Mouse (Mus musculus) left cerebral cortex, adult 8-10 months (tissue): ENCODE measurements around the gene Btnl1. TPM values are rescaled to one million over a fixed set of nuclear protein-coding genes. Genes with fewer than 3 reads are reported as not detected.

Source experiments
- DNase-seq, 2 experiments: peaks; one replicate each; pipeline ENCODE4 v3.0.0; 2022; ENCODE audit warnings: low spot score in 2 of 2
- total RNA-seq, 4 experiments: library from RNA; stranded (reverse); gene quantifications; 2 replicates each; pipeline ENCODE4 v1.2.4; 2022

Btnl1 gene
- not detected for total RNA-seq

GRCm38 (mm10) chr17:34376847-34377246, at the start of gene Btnl1:
Gene Btnl1, plus strand, starts transcription at chr17:34377132.
- DNase-seq: no peak

DNA sequence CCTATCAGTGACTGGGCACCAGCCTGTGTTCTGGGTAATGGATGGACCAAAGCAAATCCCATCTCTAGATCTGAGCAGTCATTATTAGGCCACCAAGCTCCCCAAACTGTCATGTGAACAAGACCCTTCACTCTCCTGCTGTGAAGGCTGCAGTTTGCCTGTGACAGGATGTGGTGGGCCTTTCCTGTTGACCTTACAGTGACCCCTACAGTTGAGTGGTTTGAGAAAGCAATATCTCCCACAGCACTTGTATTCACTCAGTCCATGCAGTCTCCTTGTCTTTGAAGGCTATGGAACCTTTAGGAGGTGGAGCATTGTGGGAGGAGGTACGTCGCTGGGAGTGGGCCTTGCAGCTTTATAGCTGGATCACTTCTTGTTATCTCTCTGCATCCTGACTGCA, 47.1 kb upstream of the Btnl1 start:
- DNase-seq: no peak

DNA sequence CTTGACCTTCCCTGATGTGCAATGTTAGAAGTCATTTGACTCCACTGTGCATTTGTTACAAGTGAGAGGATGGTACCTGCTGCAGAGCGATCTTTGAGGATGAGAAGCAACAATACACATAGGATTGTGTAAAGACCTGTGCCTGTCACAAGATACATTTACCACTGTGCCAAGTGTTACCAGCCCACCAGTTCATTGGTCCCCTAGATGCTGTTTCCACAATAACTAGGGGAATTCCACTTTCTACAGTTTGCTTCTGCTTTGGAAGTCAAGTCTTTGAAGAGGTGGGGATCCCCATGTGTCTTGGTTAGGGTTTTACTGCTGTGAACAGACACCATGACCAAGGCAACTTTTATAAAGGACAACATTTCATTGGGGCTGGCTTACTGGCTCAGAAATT, 45.7 kb upstream of the Btnl1 start:
- no peak for DNase-seq

GRCm38 (mm10) chr17:34340619-34341402, 36.1 kb upstream of the Btnl1 start:
- no peak for DNase-seq

- DNase-seq: no peak
These were observed 32.0 kb upstream of the Btnl1 start for GRCm38 (mm10) chr17:34344882-34345281.

- no peak for DNase-seq
These were observed 31.4 kb upstream of the Btnl1 start for GRCm38 (mm10) chr17:34345486-34345885.

DNA sequence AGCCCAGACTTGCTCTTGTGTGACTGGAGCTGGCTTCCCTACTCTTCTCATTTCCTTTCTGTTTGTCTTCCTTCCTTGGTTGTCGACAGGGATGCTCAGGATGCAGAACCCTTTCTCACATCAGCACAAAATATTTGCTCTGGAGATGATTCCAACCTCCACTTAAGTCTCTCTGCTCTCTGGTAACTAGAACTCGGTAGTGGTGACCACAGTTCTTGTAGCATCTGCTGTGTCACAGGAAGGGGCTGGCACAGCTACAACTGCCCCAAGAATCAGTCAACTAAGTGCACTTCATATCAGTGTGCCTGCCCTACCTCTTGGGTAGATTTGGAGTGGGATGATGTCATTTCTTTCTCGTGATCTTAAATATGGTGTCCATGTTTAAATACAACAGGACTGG, 30.9 kb upstream of the Btnl1 start:
- no peak for DNase-seq

DNA sequence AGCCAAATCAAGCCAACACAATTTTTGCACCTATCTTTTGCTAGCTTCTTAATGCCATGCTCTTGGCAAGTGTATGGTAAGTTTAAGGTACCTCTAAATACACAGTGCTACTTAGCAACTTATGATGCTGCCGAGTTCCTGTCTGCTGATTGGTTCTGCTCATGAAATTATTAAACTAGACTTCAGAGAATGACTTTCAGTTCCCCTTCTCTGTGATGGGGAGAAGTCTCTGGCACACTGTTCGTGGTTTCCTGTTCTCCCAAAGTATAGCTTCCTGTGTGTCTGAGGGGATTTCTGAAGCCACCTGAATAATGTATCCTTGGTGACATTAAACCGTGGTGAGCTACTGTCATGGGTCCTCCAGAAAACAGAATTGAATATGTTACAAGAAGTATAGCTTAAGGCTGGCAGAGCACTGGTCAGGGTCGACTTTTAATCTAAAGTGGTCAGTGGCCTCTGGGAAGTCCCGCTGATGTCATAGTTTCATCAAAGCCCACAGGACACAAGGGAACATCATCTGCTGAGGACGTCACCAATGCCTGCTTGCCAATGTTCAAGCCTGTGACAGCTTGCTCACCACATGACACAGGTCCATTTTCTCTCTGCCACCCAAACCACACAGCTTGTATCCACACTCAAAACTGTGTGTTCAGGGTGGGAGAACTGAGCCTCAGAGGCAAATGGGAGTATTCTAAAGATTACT, 29.2 kb upstream of the Btnl1 start:
- peak; percentile 10 to 42 for DNase-seq

- peak; percentile 10 to 56 for DNase-seq
These were observed 27.5 kb upstream of the Btnl1 start for GRCm38 (mm10) chr17:34349429-34349828.

DNA sequence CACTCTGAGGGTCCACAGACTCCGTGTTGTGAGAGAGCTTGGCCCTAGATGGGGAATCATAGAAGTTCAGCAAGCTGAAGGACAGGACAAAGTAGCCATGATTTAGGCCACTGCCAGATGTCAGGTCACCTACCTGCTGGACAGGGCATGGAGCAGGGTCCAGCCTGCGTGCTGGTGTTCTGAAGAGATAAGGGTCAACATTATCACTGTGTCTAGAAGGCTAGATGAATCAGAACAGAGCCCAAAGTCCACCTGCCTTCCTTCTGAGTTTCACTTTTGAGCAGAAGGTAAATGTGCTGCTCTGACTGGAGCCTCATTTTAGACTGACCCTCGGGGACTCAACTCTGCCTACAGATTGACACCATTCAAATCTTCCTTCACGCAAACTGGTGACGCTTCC, 22.4 kb upstream of the Btnl1 start, which contains the start of gene Btnl2:
Gene Btnl2, plus strand, starts transcription at position 284 of the 400 bp plus-strand sequence.
- DNase-seq: no peak

- DNase-seq: no peak
These were observed 22.0 kb upstream of the Btnl1 start for GRCm38 (mm10) chr17:34354940-34355339.

DNA sequence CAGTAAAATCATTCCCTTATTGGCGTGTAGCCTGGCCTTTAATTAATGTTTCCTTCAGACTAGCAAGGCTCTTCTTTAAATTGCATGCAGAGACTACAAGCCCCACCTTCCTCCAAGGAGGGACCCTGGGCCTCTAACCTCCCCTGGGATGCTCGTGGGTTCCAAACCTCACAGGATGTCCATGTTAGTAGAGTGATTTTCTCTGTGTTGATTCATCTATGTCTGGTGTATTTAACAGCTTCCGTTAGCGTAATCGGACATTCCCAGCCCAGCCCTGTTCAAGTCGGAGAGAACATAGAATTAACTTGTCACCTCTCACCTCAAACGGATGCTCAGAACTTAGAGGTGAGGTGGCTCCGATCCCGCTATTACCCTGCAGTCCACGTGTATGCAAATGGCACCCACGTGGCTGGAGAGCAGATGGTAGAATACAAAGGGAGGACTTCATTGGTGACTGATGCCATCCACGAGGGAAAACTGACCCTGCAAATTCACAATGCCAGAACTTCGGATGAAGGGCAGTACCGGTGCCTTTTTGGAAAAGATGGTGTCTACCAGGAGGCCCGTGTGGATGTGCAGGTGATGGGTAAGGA, 13.9 kb upstream of the Btnl1 start:
- no peak for DNase-seq

- no peak for DNase-seq
These were observed 13.1 kb upstream of the Btnl1 start for GRCm38 (mm10) chr17:34363676-34364310.

- DNase-seq: no peak
These were observed 11.9 kb upstream of the Btnl1 start for GRCm38 (mm10) chr17:34365031-34365430.

- DNase-seq: no peak
These were observed 6.4 kb upstream of the Btnl1 start for GRCm38 (mm10) chr17:34370563-34370962.

GRCm38 (mm10) chr17:34373055-34373709, 3.8 kb upstream of the Btnl1 start:
- no peak for DNase-seq

GRCm38 (mm10) chr17:34377450-34378209, 698 bp downstream of the Btnl1 start:
- DNase-seq: no peak

DNA sequence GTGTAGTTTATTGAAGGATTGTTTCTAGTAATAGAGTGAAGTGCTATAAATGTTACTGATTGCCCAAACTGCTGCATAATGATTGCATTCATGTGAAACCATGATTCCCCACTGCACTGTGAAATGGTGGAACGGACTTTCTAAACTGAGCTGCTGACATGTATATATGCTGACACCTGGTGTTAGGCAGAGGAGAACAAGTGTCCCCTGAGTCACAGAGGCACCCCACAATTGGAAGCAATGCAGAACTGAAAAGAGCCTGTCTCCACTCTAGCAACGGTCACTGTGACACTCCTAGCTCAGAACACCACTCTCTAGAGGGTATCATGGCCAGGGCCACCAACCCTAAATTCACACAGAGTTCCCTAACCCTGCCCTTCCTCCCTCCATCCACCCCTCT, 1.8 kb downstream of the Btnl1 start:
- no peak for DNase-seq

DNA sequence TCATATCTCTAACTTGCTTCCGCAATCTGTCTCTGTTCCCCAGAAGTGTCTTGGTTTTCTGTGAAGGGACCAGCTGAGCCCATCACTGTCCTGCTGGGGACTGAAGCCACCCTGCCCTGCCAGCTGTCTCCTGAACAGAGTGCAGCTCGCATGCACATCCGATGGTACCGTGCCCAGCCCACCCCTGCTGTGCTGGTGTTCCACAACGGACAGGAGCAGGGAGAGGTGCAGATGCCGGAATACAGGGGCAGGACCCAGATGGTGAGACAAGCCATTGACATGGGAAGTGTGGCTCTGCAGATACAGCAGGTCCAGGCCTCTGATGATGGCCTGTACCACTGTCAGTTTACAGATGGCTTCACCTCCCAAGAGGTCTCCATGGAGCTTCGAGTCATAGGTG, 2.5 kb downstream of the Btnl1 start:
- no peak for DNase-seq

- DNase-seq: no peak
These were observed 4.9 kb downstream of the Btnl1 start for GRCm38 (mm10) chr17:34381876-34382275.

- no peak for DNase-seq
These were observed 6.3 kb downstream of the Btnl1 start for GRCm38 (mm10) chr17:34383212-34383611.
